Comparison of ENCODE assay signal across 13 mouse cellular contexts in genomic region chr1:73910701-73911100, GRCm38 (mm10).
A peak's percentile ranks its signal among the peaks of the same experiment; 100 is the strongest.
DNase-seq lines count a peak whose midpoint lies in the region; ATAC-seq lines count a peak whose summit lies in the region.
"Had no signal": no experiment of that assay in that cellular context is flagged by ENCODE, and none has a peak within 500 bp of the region (broad histone marks: within the 10 kb centered on the region; RNA-seq: fewer than 3 reads in every experiment).

No protein-coding gene starts in this region.

- H3K9ac ChIP-seq in forebrain, embryonic 15.5 days (replicated peaks): no peak overlapping the region
- H3K9ac ChIP-seq: liver, postnatal 0 days; neural tube, embryonic 12.5 days had no signal

- H3K4me1 ChIP-seq in forebrain, embryonic 15.5 days: peaks cover 15% of the 10 kb centered on the region; the same call in 1 of the 2 replicates

- peak; percentile 6 for DNase-seq in adrenal gland, postnatal 10 days
- DNase-seq in adrenal gland, postnatal 25 days: no peak
- peak; percentile 3 to 6 for DNase-seq in heart, postnatal 14 days
- DNase-seq in heart, postnatal 36 days: no peak
- DNase-seq in right cerebral cortex, postnatal 10 days (ENCODE audit: low spot score in 2 of 2): peak; percentile 15 to 22
- no peak for DNase-seq in right cerebral cortex, postnatal 4 days
- DNase-seq in kidney, postnatal 25 days: peak; percentile 12 to 49
- DNase-seq: liver, postnatal 0 days had no signal

- H3K9me3 ChIP-seq in forebrain, embryonic 15.5 days: no peaks in the 10 kb centered on the region
- H3K9me3 ChIP-seq: forebrain, embryonic 10.5 days; midbrain, embryonic 10.5 days; neural tube, embryonic 12.5 days had no signal

- no peaks in the 10 kb centered on the region for H3K36me3 ChIP-seq in forebrain, embryonic 15.5 days
- H3K36me3 ChIP-seq: forebrain, embryonic 10.5 days; midbrain, embryonic 10.5 days; neural tube, embryonic 12.5 days had no signal

- H3K27me3 ChIP-seq in forebrain, embryonic 15.5 days: no peaks in the 10 kb centered on the region
- H3K27me3 ChIP-seq: neural tube, embryonic 12.5 days had no signal

- H3K4me3 ChIP-seq in forebrain, embryonic 15.5 days: no peak overlapping the region
- H3K4me3 ChIP-seq: forebrain, embryonic 10.5 days; midbrain, embryonic 10.5 days; neural tube, embryonic 12.5 days had no signal

- ATAC-seq in forebrain, embryonic 15.5 days (replicated peaks): no peak
- ATAC-seq: activated CD4-positive, CD25-positive, alpha-beta regulatory T cell, adult 4 months; liver, postnatal 0 days had no signal

- H3K27ac ChIP-seq in forebrain, embryonic 15.5 days (replicated peaks): no peak overlapping the region
- H3K27ac ChIP-seq: forebrain, embryonic 10.5 days; midbrain, embryonic 10.5 days; neural tube, embryonic 12.5 days had no signal

- 84% methylated on average over 8 of the region's 8 CpGs for WGBS in forebrain, embryonic 15.5 days

- no peak overlapping the region for H3K4me2 ChIP-seq in forebrain, embryonic 15.5 days (replicated peaks)
- H3K4me2 ChIP-seq: neural tube, embryonic 12.5 days had no signal

- intact Hi-C loops in heart, postnatal 14 days (cut with DNase I): no loop called here
- intact Hi-C loops in heart, postnatal 36 days (cut with DNase I): loop anchor here (10.0 kb wide), 1 partner anchor 484 kb away; the partner anchor contains the start of gene Ctdsp1

Comparison
In these comparisons a context has a peak if more than half of its experiments do, and no peak if none do; other contexts are left out.
1. DNase-seq: peak in adrenal gland, postnatal 10 days (single experiment), heart, postnatal 14 days (2 of 2), right cerebral cortex, postnatal 10 days (2 of 2) and kidney, postnatal 25 days (2 of 2); none in adrenal gland, postnatal 25 days (single experiment), heart, postnatal 36 days (0 of 2) and right cerebral cortex, postnatal 4 days (single experiment).